Mouse (Mus musculus) bone marrow macrophage, adult 2 months (primary cell): ENCODE measurements around the gene Nr4a2. TPM values are rescaled to one million over a fixed set of nuclear protein-coding genes. Genes with fewer than 3 reads are reported as not detected.

Experiments used
- H3K27ac ChIP-seq: 2 replicates; pipeline ENCODE4 v1.5.1; 2012; ENCODE audit warnings: low read depth, low read length; ENCODE audit not compliant: insufficient read depth
- H3K4me1 ChIP-seq: 2 replicates; pipeline ENCODE4 v1.6.1; 2012; ENCODE audit warnings: low read length; ENCODE audit not compliant: control insufficient read depth, insufficient read depth
- H3K4me3 ChIP-seq: 2 replicates; pipeline ENCODE4 v1.5.1; 2012; ENCODE audit warnings: mild to moderate bottlenecking, low read length, moderate library complexity; ENCODE audit not compliant: insufficient read depth
- CTCF ChIP-seq: IDR thresholded peaks from 2 replicates; pipeline ENCODE4 v1.5.1; 2012; ENCODE audit warnings: low read depth, mild to moderate bottlenecking, low read length, moderate library complexity
- POLR2A ChIP-seq: IDR thresholded peaks from 2 replicates; pipeline ENCODE4 v1.6.1; 2012; ENCODE audit warnings: mild to moderate bottlenecking, low read depth, low read length, borderline replicate concordance
- polyA plus RNA-seq: library from polyadenylated mRNA; stranded (reverse); fragments of >200 nt; gene quantifications from 2 replicates; pipeline ENCODE4 v1.2.4, GENCODE M21; 2012; ENCODE audit not compliant: missing spikeins, insufficient read depth, insufficient read length

Nr4a2 gene
- polyA plus RNA-seq, 1 experiment: 0.75 TPM

DNA sequence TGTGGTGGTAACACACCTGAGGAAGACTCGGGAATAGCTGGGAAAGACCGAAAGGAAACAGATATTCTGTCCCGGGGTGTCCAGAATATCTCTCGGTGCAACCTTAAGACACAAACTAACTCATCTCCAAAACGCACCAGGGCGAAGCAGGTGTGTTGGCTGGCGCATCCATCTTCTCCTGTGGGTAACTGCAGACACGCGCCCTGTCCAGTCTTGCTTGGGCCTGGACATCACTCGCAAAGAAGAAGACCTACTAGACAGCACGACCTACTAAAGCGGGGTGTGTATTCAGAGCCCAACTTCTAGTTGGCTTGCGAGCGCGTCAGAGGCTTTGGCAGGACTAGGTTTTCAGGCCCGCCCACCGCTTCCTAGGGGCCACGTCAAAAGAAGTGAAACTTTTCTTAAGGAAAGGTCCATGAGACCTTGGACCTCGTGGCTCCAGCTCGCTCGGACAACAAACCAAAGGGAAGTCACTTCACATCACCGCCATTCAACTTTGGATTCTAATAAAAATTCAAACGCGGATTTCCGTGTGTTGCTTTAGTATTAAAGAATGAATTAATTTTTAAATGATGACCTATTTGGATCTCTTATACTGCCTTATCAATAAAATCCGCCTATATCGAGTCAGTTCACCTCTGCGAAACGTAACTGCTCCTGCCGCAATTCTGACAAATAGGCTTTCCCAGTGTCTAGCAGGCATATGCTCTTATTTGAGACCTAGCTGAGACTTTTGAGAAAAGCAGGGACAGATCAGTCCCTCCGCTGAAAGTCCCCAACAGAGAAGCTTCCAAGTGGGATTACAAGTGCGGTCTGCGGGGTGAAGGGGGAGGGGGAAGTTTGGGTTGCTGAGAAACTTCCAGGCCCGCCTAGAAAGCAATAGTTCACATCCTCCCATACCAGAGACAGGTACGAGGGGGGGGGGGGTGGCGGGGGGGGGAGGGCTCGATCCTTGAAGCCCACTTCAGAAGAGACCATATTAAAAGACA, 20.7 kb downstream of the Nr4a2 start:
- Histone ChIP-seq H3K27ac (no peak overlapping the region), H3K4me1 (0 out of 2 replicates have a peak, but pooled peaks cover 9% of the 10 kb centered on the region), H3K4me3 (peak overlapping the region; percentile 43)
- no peak for TF ChIP-seq CTCF

DNA sequence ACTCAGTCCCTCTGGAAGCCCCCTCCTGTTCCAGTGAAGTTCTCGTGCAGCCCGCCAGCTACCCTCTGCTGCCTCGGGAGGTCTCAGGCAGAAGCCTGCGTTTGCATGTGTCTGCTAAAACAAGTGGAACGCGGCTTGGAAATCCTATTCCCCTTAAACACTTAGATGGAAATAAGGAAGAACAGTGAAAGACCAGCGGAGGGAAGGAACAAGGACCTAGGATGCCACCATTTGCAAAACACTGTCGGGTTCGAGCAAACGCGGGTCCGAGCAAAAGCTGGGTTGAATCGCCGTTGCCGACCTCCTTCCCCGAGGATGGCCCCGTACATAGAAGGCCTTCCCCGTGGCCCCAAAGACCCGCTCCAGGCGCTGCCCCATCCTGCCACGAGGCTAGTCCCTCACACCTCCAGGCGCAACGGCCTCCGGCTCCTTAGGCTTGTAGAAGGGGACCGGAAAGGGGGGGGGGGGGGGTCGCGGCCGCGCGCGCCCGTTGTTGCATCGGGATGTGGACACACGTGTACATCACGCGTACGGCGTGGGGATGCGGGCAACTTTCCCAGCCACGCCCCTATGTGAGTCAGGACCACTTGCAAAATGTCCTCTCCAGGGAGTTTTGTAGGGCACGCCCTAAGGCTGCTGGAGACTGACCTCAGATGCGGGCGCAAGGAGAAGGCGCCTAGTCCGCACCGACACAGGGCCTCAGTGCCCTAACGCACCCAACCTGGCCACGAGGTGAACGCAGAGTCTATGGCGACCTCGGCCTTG, 21.5 kb downstream of the Nr4a2 start:
- H3K4me3 ChIP-seq: peak overlapping the region; percentile 43
- TF ChIP-seq POLR2A (no peak), CTCF (no peak)
- H3K4me1 ChIP-seq: 0 out of 2 replicates have a peak, but pooled peaks cover 9% of the 10 kb centered on the region
- H3K27ac ChIP-seq: no peak overlapping the region

DNA sequence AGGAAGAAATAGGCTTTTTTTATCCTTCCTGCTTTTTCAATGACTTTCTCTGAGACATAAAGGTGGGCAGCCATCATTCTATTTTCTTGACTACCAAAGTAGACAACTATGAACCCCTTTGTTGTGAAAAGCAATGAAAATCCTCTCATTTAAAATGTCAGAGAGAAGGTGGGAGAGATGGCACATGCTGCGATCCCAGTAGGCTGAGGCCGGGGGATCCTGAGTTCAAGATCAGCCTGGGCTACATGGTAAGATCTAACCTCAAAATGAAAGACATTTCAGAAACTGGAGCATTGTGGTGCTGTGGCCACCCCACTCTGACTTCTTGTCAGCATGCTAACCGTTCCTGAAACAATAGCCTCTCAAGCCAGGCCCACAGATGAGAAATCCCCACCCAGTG, 23.6 kb downstream of the Nr4a2 start:
- H3K4me3 ChIP-seq: no peak overlapping the region
- TF ChIP-seq CTCF: no peak
- TF ChIP-seq POLR2A: no peak
- 0 out of 2 replicates have a peak, but pooled peaks cover 9% of the 10 kb centered on the region for H3K4me1 ChIP-seq
- H3K27ac ChIP-seq: no peak overlapping the region

DNA sequence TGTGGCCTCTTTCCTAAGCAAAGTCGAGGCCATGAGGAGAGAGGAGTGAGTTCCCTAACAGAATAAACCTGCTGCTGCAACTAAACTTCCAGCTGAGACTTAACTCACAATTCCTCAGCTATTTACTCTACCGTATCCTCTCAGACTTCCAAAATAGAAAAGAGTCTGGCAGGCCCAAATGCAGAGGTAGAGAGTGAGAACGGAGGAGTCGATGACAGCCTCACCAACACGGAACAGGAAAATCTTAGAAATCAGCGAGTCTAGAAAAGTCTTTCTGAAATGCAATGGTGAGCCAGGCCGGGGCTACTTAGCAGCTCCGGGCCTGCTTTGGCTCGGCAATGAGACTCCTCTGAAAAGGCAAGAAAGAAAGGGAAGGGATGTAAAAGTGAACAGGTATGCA, 51.4 kb downstream of the Nr4a2 start:
- TF ChIP-seq CTCF (no peak), POLR2A (no peak)
- Histone ChIP-seq H3K27ac (no peak overlapping the region), H3K4me3 (no peak overlapping the region), H3K4me1 (no peaks in the 10 kb centered on the region)

DNA sequence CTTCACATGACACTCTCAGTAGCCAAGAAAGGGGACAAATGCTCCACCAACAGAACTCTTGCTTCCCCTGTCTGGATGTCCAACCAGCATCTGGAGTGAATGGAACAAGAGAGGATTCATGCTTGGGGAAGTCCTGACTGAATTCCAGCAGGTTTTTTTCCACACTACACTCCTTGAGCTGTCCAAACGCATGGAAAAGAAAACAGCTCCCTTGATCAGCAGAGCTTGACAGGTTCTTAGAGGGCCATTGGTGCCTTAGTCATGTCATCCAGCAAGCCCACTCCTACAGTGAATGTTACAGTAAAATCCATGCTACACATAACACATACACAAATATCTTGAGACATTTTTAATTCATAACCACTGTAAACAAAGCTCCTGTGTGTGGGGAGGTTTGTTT, 60.3 kb downstream of the Nr4a2 start:
- Histone ChIP-seq H3K27ac (no peak overlapping the region), H3K4me1 (no peaks in the 10 kb centered on the region), H3K4me3 (no peak overlapping the region)
- TF ChIP-seq CTCF (no peak), POLR2A (no peak)

Other genes with a start within 250 kb of the Nr4a2 start
- gene Gpd2, start 113.6 kb upstream of the Nr4a2 start, polyA plus RNA-seq: 6.5 and 6.9 TPM in 2 replicates